Mouse (Mus musculus): ENCODE data around the gene Evx2.

Gene Evx2

DNA sequence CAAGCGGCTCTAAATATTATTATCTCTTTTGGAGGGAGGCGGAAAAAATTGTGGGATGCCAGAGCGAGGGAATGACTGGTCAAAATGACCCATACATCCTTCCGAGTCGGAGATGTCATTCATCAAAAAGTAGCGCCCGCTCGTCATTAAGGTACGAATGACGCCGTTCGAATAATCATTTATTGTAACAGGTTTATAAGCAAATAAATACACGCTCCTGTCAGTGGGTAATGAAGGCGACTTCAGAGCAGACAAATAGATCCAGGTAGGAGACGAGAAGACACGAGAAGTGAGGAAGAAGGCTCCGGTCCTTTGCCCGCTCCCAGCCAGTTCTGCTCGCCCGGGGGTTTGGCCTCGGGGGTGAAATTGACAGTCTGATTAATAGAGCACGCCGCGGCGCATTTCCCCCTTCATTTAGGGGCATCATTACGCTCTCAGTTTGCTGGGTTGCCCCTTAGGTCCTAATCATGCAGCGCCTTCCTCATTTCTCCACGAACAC, at the start of gene Evx2:
TSS of gene Evx2 (minus strand) at position 51 of the 499 bp plus-strand sequence.
- DNase-seq = no peak

DNA sequence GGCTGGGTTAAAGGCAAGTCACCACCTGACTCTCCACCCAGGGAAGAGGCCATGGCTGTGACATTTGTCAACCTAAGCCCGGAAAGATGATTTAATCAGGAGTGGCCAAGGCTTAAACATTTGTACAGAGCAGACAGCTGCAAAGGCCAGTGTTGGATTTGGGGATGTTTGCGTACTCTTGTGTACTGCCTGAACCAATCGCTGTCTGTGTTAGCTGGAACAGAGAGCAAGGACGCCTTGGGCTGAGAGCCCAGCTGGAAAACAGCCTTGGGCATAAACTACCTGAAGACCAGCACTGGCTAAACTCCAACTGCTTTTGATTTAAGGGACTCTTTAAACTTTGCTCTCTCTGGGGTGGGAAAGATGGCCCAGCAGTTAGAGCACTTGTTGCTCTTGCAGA, 49.3 kb upstream of the Evx2 start:
- no peak for DNase-seq

DNA sequence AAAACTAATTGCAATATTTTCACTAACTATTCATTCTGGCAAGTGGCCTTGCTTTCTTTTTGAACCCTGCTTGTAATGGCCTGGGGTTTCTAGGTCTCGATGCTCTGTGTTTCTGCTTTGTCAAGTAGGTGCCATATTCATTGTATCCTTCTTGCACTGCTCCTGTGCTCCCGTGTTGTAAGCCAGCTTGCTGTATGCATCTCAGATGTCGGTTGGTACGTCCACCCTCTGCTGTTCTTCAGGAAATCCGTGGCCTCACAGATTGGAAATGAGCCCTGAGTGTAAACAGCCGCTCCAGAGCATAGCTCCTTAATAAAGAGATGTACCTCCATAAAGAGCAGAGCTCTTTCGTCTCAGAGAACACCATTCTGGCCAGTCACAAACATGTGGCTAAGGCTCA, 48.2 kb upstream of the Evx2 start:
- DNase-seq = no peak

DNA sequence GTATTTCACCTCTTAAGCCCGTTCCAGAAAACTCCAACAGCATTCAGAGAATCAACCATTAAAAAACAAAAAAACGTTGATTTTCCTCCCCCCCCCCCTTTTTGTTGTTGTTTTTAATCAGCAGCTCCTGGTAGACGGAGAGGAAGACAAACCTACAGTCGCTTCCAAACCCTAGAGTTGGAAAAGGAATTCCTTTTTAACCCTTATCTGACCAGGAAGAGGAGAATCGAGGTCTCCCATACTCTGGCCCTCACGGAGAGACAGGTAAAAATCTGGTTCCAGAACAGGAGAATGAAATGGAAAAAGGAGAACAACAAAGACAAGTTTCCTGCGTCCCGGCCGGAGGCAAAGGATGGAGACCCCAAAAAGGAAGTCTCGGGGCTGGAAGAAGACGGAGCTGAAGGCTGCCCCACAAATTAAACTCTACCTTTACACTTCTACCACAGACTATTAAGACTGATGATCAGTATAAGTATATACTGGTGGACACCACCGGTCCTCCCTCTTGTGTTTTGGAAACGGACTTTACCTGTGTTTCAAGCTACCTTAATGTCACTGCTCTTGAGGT, 47.1 kb upstream of the Evx2 start:
- no peak for DNase-seq

DNA sequence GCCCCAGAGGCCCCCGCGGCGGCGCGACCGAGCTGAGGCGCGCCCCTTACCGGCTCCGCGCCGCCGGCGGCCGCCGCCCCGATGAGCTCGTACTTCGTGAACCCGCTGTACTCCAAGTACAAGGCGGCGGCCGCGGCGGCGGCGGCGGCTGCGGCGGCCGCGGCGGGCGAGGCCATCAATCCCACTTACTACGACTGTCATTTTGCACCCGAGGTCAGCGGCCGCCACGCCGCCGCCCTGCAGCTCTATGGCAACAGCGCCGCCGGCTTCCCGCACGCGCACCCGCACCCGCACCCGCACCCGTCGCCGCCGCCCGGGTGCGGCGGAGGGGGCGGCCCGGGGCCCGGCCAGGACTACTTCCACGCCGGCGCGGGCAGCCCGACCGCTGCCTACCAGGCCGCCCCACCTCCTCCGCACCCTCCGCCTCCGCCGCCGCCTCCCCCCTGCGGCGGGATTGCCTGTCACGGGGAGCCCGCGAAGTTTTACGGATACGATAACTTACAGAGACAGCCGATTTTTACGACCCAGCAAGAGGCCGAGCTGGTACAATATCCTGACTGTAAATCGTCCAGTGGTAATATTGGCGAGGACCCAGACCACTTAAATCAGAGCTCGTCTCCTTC, 46.2 kb upstream of the Evx2 start:
- DNase-seq = no peak

DNA sequence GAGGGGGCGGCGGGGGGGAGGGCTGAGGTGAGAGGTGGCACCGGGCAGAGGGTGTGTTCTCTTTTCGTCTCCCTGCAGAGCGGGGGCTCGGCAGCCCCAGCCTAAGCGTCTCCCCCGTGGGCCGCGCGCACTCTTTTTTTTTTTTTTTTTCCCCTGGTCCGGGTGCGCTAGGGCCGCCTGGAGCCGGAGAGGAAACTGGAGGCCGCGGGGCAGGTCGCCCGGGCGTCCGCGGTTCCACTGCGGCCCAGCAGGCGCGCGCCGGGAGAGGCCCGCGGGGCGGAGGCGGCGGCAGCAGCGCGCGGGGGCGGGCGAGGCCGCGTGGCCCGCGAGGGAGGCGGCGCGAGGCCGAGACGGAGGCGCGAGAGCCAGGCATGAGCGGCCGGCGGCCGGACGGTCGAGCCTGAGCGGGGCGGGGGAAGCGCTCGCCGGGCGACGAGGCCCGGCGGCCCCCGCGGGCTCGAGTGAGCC, 45.7 kb upstream of the Evx2 start:
- no peak for DNase-seq

DNA sequence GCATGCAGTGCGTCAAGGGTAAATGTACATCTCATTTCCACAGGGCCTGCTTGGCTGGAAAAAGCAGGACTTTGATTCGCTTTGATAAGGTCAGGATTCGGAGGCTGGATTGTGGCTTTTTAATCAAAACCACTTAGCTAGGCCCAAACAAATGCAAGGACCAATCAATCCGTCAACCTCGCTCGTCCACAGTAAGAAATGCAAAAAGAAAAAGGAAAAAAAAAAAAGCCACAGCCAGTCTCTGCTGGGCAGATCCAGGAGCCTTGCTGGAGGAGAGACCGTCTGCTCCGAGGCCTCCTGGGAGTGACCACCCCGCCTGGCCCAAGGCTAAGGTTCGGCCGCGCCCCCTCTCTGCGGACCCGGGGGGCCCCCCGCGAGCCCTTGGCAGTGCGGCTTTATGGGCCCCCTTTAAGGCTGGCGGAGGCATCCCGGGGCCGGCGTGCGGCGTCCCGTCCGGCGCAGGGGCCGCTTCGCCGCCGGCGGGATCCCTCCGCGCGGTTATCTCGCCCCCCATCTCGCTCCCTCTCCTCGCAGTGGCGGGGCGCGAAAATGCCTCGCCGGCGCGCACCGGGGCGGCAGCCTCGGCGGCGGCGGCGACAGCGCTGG, 45.1 kb upstream of the Evx2 start, which contains the start of gene Hoxd8:
TSS of gene Hoxd8 (plus strand) at position 223 of the 606 bp plus-strand sequence.
- DNase-seq = no peak

DNA sequence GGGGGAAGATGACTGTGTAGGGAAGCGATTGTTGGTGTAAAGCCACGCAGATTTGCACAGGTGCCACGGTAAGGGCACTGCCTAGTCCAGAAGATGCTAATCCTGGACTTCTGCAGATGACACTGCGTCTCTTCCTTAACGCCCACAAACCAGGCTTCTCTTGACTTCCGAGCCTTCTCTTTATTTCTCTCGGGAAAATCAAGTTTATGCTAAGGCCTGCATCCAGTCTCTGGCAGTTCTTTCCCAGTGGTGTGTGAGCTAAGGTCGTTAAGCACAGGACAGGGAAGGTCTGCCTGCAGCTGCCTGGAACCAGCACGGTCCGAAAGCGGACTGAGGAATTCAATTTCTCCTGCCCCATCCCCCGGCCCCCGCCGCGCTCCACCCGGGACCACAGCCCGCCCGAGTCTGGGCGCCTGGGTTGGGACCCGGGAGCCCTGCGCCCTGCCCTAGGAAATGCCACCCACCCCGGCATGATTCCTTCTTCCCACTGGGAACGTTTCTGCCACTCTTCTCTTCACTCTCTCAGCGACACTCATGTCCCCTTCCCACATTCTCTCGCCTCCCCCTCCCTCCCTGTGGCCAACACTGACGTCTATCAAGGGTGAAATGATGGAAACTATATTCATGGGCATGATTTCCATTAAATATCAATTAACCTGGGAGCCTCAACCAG, 44.5 kb upstream of the Evx2 start:
- DNase-seq = no peak

DNA sequence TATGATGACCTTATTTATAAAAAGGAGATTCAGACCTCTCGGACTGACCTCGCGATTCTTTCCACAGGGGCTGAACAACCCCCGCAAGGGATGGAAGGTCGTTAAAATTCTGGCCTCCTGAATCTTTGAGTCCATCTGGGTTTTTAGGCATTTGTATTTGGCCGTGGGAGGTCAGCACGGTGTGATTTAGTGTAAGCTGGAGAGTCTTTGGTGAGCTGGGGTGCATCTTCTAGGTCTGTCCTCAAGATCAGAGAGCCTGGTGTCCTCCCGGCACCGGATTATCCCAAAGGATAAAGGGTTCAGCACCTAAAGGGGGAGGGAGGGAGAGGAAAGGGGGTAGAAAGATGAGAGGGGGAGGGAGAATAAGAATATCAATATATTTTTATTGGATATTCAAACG, 44.0 kb upstream of the Evx2 start:
- DNase-seq = no peak

DNA sequence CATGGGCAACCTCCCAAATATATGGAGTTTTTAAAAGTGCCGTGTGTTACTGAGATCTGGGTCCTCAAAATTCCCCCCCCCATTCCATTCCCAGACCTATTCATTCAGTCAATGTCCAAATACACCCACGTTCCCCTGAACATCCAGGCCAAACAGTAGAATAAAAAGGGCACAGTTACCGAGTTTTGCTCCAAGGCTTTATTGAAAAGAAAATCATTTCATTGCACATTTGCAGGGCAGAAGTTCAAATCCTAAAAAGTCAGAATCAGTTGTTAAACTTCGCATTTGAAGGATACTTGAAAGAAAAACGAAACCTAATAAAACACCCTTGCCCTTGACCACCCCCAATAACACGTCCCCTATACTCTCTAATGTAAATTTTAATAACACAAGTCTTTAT, 43.5 kb upstream of the Evx2 start:
- DNase-seq = no peak

DNA sequence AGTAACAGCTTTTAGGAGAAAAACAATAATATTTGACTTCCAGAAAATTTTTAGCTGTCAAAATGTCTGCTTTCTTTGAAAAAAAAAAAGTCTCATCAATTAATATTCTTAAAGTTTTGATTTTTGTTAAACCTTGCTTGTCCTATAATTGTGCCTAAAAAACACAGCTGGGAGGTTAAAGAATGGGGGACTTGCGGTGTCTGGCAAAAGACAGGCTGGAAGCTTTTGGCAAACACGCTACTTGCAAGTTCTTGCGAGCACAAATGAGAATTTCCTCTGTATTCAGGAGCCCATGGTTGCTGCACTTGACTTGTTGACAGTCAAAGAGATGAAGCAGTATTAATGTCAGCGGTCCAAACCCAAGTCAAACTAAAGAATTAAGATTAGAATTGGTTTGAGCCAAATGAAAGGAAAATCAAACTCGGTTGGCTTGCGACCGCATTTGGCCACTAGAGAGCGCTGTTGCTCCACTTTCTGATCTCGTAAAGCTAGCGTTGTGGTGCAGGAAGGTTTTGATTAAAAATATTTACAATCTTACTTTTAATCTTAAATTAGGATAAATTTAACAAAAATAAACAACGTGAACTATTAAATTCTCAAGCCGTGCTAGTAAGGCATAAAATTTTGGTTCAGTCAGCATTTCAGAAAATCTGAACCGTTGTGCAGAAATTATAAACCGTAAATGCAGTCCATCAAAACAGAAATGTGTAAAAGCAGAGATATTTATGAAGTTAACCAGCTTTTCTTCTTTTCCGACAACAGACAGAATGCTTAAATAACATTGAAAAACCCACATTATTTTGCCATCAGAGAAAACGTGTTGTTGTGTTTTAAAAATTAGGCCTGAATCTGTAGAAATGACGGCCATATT, 42.8 kb upstream of the Evx2 start:
- no peak for DNase-seq

DNA sequence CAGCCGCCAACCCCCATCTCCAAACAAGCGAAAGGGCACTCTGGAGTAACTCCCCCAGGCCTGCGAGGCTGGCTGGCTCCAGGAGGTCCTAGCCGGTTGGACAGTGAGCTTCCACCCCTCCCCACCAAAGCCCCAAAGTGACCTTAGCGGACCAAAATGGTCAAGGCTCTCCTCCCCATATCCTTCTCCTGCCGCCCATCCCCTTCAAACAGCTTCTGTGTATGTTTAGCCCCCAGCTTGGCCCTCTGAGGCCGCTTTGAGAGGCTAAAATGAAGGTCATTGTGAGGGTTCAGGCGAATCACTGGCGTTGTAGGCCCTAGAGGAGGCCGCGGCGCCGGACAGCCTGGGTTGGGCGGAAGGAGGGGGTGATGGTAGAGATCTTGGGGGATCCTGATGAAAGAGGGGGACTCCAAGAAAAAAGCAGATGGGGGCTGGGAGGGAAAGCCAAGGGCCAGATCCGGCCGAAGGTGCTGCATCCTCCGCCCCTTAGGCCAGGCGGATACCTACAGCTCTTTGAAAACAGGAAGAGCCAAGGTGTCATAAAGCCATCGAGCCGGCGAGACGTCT, 41.3 kb upstream of the Evx2 start:
- no peak for DNase-seq

DNA sequence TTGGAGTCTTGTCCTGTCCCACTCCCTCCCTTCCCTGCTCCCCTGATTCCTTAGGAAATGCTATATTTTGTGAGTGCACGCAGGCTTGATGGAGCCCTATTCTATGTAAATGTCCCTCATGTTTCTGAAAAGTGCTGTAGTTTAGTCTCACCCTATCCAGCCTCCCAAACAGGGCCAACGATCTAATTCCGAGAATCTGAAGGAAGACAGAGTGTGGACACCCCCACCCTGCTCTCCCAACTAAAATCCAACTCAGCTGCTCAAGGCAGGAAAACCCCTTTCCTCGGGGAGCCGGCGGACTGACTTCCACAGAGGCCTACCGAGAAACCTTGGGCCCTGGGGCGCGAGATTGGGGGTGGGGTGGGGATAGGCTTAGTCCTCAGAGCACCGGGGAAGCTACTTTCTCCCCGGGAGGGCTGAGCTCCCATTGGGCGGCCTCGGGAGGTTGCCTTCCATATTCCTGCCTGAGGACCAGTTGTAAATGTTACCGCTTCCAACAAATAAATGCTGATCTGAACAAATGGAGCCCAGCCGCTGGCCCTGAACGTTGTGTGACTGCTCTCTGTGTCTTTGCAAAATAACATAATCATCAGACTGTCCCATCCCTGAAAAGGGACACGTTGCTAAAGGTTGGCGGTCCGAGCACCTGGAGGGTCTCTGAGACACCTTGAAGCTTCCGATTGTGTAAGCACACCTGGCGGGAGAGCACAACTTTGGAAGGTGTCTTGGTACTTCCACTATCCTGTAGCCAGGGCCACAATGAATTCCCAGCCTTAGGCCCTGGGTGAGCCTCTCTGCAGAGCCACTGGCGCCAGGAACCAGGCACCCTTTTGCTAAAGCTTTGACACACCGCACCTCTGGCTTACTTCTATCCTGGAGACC, 40.5 kb upstream of the Evx2 start:
- no peak for DNase-seq

DNA sequence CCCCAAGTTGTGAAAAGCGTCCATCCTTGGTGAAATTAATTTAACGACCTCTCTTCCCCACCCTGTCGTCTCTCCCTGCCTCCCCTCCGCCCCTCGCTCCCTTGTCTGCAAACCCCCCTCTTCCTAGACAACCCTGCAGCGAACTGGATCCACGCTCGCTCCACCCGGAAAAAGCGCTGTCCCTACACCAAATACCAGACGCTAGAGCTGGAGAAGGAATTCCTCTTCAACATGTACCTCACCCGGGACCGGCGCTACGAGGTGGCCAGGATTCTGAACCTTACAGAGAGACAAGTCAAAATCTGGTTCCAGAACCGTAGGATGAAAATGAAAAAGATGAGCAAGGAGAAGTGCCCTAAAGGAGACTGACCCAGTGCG, 39.7 kb upstream of the Evx2 start:
- DNase-seq = no peak

DNA sequence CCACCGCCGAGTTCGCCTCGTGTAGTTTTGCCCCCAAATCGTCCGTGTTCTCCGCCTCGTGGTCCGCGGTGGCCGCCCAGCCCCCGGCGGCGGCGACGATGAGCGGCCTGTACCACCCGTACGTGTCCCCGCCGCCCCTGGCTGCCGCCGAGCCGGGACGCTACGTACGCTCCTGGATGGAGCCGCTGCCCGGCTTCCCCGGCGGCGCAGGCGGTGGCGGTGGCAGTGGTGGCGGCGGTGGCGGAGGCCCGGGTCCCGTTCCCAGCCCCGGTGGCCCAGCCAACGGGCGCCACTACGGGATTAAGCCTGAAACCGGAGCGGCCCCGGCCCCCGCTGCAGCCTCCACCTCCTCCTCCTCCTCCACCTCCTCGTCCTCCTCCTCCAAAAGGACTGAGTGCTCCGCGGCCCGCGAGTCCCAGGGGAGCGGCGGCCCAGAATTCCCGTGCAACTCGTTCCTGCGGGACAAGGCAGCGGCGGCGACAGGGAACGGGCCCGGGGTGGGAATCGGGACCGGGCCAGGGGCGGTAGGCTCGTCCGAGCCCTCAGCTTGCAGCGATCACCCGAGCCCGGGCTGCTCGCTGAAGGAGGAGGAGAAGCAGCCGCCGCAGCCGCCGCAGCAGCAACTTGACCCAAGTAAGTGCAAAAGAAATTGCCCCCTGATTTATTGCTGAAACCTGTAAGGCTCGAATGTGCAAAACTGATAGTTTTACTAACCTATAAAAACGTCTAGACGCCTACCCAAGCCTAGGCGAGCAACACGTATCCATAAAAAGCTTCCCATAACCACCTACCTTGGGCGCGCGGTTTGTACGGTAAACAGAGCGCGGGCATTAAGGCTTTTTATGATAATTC, 39.1 kb upstream of the Evx2 start:
- DNase-seq = no peak

DNA sequence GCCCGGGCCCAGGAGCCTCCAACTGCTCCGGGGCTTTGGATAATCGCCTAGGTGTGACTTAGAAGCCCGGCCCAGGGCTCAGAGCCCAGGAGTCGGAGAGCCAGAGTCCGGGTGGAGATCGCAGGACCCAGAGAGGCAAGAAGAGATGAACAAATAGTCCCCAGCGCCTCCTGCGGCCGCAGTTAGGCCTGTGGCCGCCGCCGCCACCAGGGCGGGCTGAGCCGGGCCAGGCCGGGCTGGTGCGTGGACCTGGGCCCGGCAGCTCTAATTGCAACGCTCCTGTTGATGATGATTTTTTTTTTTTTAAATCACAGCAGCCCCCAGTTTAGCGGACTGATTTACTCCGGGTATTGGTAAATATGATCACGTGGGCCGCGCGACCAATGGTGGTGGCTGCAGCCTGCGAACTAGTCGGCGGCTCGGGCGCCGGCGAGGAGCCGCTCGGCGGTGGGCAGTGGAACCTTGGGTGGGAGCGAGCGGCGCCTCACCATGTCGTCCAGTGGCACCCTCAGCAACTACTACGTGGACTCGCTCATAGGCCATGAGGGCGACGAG, 38.3 kb upstream of the Evx2 start, which contains the start of gene Hoxd9:
TSS of gene Hoxd9 (plus strand) at position 161 of the 555 bp plus-strand sequence.
- DNase-seq = no peak

DNA sequence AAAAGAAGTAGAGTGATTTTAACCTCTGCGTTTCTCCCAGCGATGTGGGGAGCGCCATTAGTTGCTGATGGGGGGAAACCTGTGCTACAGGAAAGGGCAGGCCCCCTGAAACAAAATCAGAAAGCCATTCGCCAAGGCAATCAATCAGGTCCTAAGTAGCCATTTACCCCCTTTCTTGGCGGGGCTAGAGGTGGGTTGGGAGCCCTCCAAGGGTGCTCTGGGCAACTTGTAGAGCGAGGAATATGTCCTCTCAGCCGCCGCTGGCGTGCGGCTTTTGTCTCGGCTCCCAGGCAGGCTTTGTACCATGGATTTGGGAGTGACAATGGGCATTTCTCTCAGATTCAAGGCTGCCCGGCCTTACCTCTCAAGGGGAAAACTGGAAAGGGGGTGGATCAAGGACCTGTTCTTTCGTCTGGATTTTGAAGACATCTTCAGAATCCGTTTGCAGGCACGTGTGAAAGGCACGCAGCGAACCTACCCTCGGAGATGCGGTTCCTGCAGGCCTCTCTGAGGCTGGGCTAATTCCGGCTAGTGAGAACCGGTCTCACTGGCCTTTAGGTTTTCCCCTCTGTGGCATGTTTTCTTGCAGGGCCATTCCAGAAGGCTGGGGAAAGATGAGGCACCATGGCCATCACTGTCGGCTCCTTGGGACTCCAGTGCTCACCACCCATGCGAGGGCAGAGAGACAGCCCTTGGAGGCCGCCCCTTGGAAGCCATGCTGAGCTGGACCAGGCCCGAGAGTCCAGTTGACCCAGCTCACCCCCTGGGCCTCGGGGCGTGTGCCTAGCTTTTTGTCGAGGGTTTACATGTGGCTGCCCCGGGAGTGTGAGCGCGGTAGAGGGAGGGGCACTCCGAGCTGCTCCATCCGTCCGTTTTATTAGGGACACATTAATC, 37.3 kb upstream of the Evx2 start:
- DNase-seq = no peak

DNA sequence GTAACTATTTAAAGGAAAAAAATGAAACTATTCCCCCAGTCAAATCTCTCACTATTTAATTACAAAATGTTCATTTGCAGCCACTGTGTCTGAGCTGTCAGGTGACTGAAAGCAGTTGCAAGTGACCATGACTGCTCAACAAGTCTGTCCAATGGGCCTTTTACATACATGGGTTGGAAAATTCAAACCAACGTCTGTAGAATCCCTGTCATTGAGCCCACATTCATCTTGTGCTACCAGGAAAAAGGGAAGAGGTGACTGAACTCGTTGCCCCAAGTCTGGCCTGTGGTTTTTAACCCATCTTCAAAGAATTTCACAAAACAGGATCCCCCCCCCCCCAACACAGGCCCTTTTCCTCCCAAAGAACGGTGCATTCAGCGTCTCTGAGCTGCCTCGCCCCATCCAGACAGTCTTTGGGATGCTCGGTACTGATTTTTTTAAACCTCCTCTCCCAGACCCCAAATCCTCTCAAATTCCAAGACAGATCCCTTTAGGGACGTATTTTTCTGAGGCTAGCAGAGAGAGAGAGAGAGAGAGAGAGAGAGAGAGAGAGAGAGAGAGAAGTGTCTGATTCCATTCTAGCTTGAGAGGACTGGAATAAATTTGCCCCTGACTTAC, 36.6 kb upstream of the Evx2 start:
- no peak for DNase-seq

All from cerebellum, adult 11-12 months (tissue).